ENCODE assay signal across 8 mouse cellular contexts in the genomic region with DNA sequence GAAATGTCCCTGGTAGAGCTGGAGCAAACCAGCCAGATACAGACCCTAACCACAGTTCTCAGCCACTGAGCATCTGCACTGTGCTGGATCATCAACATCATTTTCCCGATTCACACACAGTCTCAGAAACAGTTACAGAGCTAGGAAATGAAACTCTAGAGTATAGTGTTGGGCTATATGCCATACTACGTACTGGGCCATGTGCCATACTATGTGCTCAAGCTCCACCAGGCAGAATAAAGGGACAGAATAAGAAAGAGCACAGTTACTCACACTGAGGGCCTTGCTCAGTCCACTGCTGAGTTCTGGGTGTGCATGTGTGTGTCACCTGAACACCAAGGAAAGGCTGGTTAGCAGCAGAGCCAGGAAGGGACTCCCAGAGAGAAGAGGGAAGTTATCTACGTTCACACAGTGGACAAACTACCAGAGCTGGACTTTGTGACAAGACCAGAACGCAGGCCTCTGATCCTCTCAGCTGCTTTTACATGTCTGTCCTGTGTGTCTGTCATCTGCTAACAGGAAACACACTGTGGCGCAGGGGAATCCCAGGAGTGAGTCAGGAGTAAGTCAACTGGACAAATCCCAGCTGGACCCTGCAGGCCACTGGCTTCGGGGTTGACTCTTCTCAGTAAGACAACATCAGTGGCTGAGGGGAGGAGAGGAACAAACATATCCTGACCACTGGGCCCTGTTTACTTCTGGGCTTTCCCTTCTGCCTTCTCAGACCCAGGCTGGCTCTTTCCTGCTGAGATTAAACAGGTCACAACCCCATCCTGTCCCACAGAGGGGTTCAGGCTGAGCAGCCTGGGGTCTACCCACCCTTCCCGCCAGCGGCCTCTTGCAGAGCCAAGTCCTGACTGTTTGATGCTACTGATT. TPM values are rescaled to one million over a fixed set of nuclear protein-coding genes. Genes with fewer than 3 reads are reported as not detected.
DNase-seq lines count a peak whose midpoint lies in the region; ATAC-seq lines count a peak whose summit lies in the region.

No protein-coding gene starts in this region.

- 0 out of 2 replicates have a peak overlapping the region, but pooled peaks have one; percentile 12 for H3K4me2 ChIP-seq in intestine, embryonic 15.5 days (replicated peaks)
- H3K4me2 ChIP-seq in lung, embryonic 16.5 days (ENCODE audit: low read depth, low read length), result no peak overlapping the region

- H3K27me3 ChIP-seq in intestine, embryonic 15.5 days (replicated peaks), result no peaks in the 10 kb centered on the region
- no peaks in the 10 kb centered on the region for H3K27me3 ChIP-seq in lung, embryonic 16.5 days (ENCODE audit: control insufficient read depth, insufficient read depth, low read depth, low read length)

- H3K9me3 ChIP-seq in intestine, embryonic 15.5 days, result no peaks in the 10 kb centered on the region
- no peaks in the 10 kb centered on the region for H3K9me3 ChIP-seq in lung, embryonic 16.5 days (ENCODE audit: control insufficient read depth, low read length)

- H3K27ac ChIP-seq in intestine, embryonic 15.5 days, result peak overlapping the region; percentile 32
- peak overlapping the region; percentile 41 for H3K27ac ChIP-seq in lung, embryonic 16.5 days (ENCODE audit: low read length)

- no peak overlapping the region for H3K4me3 ChIP-seq in intestine, embryonic 15.5 days (replicated peaks)
- H3K4me3 ChIP-seq in lung, embryonic 16.5 days (ENCODE audit: low read length), result no peak overlapping the region

- ATAC-seq in intestine, embryonic 15.5 days, result no peak
- ATAC-seq in lung, embryonic 16.5 days (ENCODE audit: low read depth), result 0 out of 2 replicates have a peak, but pooled peaks have one; percentile 2

- peak overlapping the region; percentile 23; the same call in 1 of the 2 replicates for H3K9ac ChIP-seq in intestine, embryonic 15.5 days
- H3K9ac ChIP-seq in lung, embryonic 16.5 days (ENCODE audit: low read length), result peak overlapping the region; percentile 8

- DNase-seq in adrenal gland, postnatal 25 days, result peak; percentile 12
- no peak for DNase-seq in adrenal gland, adult 18-20 months (ENCODE audit: low spot score in 2 of 2)
- peak; percentile 79 for DNase-seq in T-cell, adult 2 months (ENCODE audit: low spot score)
- DNase-seq in cerebellum, adult 9-11 months, result no peak
- no peak for DNase-seq in ovary, adult 18-20 months (ENCODE audit: low spot score)
- no peak for DNase-seq in urinary bladder, adult 2 months (ENCODE audit: low spot score)

- 43% methylated on average over 8 of the region's 8 CpGs for WGBS in intestine, embryonic 15.5 days
- WGBS in lung, embryonic 16.5 days, result 43% methylated on average over 8 of the region's 8 CpGs

- peaks cover 70% of the 10 kb centered on the region for H3K4me1 ChIP-seq in intestine, embryonic 15.5 days (replicated peaks)
- H3K4me1 ChIP-seq in lung, embryonic 16.5 days (replicated peaks; ENCODE audit: control insufficient read depth, insufficient read depth, low read length), result peaks cover 71% of the 10 kb centered on the region

- no peaks in the 10 kb centered on the region for H3K36me3 ChIP-seq in intestine, embryonic 15.5 days
- H3K36me3 ChIP-seq in lung, embryonic 16.5 days (ENCODE audit: control insufficient read depth, insufficient read depth, low read length), result no peaks in the 10 kb centered on the region

RNA-seq across cellular contexts. Expression of gene Cd82, which starts 4.4 kb away (rescaled TPM):
- 43.0 and 54.8 TPM in 2 replicates for total RNA-seq in adrenal gland, postnatal 25 days (2021)
- total RNA-seq in adrenal gland, adult 18-20 months (2021), result 10 to 100 TPM; 55.7 to 67.5 TPM
- polyA plus RNA-seq in intestine, embryonic 15.5 days (2015; fragmentation: Nextera tagmentation; extraction: Ambion mirVana), result 106 and 127 TPM in 2 replicates
- polyA plus RNA-seq in lung, embryonic 16.5 days (2015; fragmentation: Nextera tagmentation; extraction: Ambion mirVana), result 63.6 and 81.5 TPM in 2 replicates
- polyA plus RNA-seq in urinary bladder, adult 2 months (2012; rRNA removed), result 95.1 and 96.4 TPM in 2 replicates

Comparison
In these comparisons a context has a peak if more than half of its experiments do, and no peak if none do; other contexts are left out.
1. DNase-seq: peak in adrenal gland, postnatal 25 days (single experiment) and T-cell, adult 2 months (single experiment); none in adrenal gland, adult 18-20 months (0 of 2), cerebellum, adult 9-11 months (single experiment), ovary, adult 18-20 months (single experiment) and urinary bladder, adult 2 months (single experiment).